Mouse (Mus musculus) neural tube, embryonic 14.5 days (tissue): ENCODE results near the gene Myo5c. TPM values are rescaled to one million over a fixed set of nuclear protein-coding genes. Genes with fewer than 3 reads are reported as not detected.

ENCODE experiments used
- ATAC-seq: fragments of 200-750 bp; cut with Nextera tagmentation; 2 replicates; pipeline ENCODE4 v1.8.0; 2017; ENCODE audit warnings: low read depth, mild to moderate bottlenecking, moderate TSS enrichment, moderate library complexity
- H3K27ac ChIP-seq: fragments of 300-500 bp; sonication (generic); 2 replicates; pipeline ENCODE4 v1.5.1; 2014; ENCODE audit warnings: low read depth, mild to moderate bottlenecking, control low read depth, low read length, moderate library complexity, mixed read lengths
- H3K27me3 ChIP-seq: fragments of 300-500 bp; sonication (generic); 2 replicates; pipeline ENCODE4 v1.6.1; 2014; ENCODE audit warnings: low read length; ENCODE audit not compliant: control insufficient read depth, insufficient read depth
- H3K36me3 ChIP-seq: fragments of 300-500 bp; sonication (generic); 2 replicates; pipeline ENCODE4 v1.6.1; 2014; ENCODE audit warnings: low read length, mixed read lengths; ENCODE audit not compliant: control insufficient read depth, insufficient read depth
- H3K4me1 ChIP-seq: fragments of 300-500 bp; sonication (generic); 2 replicates; pipeline ENCODE4 v1.6.1; 2014; ENCODE audit warnings: low read length; ENCODE audit not compliant: control insufficient read depth, insufficient read depth
- H3K4me2 ChIP-seq: fragments of 300-500 bp; sonication (generic); 2 replicates; pipeline ENCODE4 v1.6.1; 2014; ENCODE audit warnings: mild to moderate bottlenecking, low read depth, low read length, control low read depth
- H3K4me3 ChIP-seq: fragments of 300-500 bp; sonication (generic); 2 replicates; pipeline ENCODE4 v1.5.1; 2014; ENCODE audit warnings: low read depth, low read length, control low read depth, mixed read lengths
- H3K9ac ChIP-seq: fragments of 300-500 bp; sonication (generic); replicated peaks from 2 replicates; pipeline ENCODE4 v1.6.1; 2014; ENCODE audit warnings: low read depth, mild to moderate bottlenecking, control low read depth, low read length, mixed read lengths
- H3K9me3 ChIP-seq: fragments of 300-500 bp; sonication (generic); 2 replicates; pipeline ENCODE4 v1.6.1; 2016; ENCODE audit warnings: low read length; ENCODE audit not compliant: control insufficient read depth
- WGBS: fragments of 180-500 bp; shearing (Covaris S2); extraction: QIAGEN DNeasy Blood & Tissue Kit; methylation state at CpG from one replicate; pipeline ENCODE4 v1.1.7; 2014; 5-methylcytosine and 5-hydroxymethylcytosine counted together
- polyA plus RNA-seq: library from polyadenylated mRNA; unstranded; fragments of >200 nt; fragmentation: Nextera tagmentation; extraction: Ambion mirVana; gene quantifications from 2 replicates; pipeline ENCODE4 v1.2.1, GENCODE M21; 2014

Myo5c gene
- polyA plus RNA-seq, 1 experiment from 2014 or later: 0.84 TPM

DNA sequence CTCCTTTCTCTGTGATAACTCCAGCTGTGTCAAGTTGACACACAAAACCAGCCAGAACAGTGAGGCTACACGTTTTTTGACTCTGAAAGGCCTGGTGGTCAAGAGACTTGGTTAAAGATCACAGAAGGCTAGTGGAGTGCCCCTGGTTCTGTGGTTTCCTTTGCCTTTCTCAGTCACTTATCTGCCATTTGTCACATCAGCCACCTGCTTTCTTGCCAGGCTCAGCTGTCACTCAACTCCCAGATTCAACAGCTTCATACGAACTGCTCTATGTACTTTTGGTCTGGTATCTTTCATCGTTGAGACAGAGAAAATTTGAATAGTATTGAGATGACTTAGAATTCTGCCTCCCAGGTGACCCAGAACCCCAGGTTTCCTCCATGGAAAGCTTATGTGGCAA lies 21.9 kb downstream of the Myo5c start:
- Histone ChIP-seq H3K27ac (peak overlapping the region; percentile 56), H3K4me3 (no peak overlapping the region), H3K4me1 (peaks cover 6% of the 10 kb centered on the region), H3K4me2 (no peak overlapping the region), H3K9ac (no peak overlapping the region), H3K9me3 (no peaks in the 10 kb centered on the region), H3K27me3 (no peaks in the 10 kb centered on the region), H3K36me3 (no peaks in the 10 kb centered on the region)
- ATAC-seq: no peak
- WGBS: 63% methylated on average over 3 of the region's 3 CpGs

- Histone ChIP-seq H3K27ac (peak overlapping the region; percentile 56), H3K36me3 (no peaks in the 10 kb centered on the region), H3K9ac (0 out of 2 replicates have a peak overlapping the region, but pooled peaks have one; percentile 21), H3K4me1 (peaks cover 6% of the 10 kb centered on the region), H3K4me3 (no peak overlapping the region), H3K9me3 (no peaks in the 10 kb centered on the region), H3K4me2 (no peak overlapping the region), H3K27me3 (no peaks in the 10 kb centered on the region)
- 36% methylated on average over 13 of the region's 13 CpGs for WGBS
- ATAC-seq: peak; percentile 94
These were observed 22.6 kb downstream of the Myo5c start for GRCm38 (mm10) chr9:75254196-75254955.

DNA sequence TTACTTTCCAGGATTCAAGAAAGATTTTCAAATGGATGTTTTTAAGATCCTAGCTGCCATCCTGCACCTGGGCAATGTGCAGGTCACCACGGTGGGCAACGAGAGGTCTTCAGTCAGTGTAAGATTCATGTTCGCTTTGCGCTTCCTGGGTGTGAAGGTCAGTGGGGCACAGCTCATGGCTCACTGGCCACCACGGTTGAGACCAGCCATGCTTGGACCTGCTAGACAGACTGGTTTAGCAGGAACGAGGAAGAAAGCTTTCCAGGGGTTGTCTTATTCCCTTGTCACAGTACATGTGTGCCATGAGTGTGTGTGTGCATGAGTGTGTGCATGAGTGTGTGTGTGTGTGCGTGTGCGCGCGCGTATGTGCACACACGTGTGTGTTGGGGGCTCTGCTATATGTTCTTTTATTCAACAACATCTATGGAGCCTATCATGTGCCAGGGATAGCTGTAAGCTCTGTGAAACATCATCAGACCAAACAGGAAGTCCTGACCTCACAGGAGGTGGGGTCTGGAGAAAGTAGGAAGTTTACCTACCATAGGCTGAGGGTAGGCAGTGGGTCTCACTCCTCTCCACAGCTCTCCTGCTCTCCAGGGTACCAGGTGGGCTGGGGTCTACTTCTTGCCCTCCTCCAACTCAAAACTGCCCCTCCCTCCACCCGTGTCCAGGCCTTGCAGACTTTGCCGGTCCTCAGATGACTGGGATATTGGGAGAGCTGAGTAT lies 24.2 kb downstream of the Myo5c start:
- Histone ChIP-seq H3K9me3 (no peaks in the 10 kb centered on the region), H3K4me1 (peaks cover 8% of the 10 kb centered on the region), H3K4me3 (no peak overlapping the region), H3K27me3 (no peaks in the 10 kb centered on the region), H3K27ac (no peak overlapping the region), H3K36me3 (no peaks in the 10 kb centered on the region), H3K9ac (no peak overlapping the region), H3K4me2 (no peak overlapping the region)
- ATAC-seq: no peak
- 92% methylated on average over 14 of the region's 14 CpGs for WGBS

DNA sequence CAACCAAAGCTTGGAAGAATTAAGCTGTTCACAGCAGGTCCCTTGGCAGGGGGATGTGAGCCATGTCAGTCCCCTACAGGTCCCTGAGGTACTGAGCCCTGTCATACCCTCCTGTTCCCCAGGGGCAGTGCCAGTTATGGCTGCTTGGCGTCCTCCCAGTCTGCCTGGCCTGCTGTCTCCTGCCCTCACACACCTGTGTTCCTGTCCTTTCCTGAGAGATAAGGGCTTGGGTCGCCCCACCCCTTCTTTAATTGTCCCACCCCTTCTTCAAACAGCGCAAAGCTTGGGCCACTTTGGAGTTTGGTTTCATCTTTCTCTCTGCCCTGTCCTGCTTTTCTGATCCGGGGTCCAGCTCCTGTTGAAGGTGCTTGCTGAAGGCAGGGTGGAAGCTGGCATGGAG lies 27.0 kb downstream of the Myo5c start:
- no peaks in the 10 kb centered on the region for H3K27me3 ChIP-seq
- H3K4me3 ChIP-seq: no peak overlapping the region
- no peak overlapping the region for H3K27ac ChIP-seq
- H3K9me3 ChIP-seq: no peaks in the 10 kb centered on the region
- peaks cover 15% of the 10 kb centered on the region for H3K4me1 ChIP-seq
- H3K36me3 ChIP-seq: no peaks in the 10 kb centered on the region
- 81% methylated on average over 4 of the region's 4 CpGs for WGBS
- no peak for ATAC-seq
- no peak overlapping the region for H3K4me2 ChIP-seq
- no peak overlapping the region for H3K9ac ChIP-seq

DNA sequence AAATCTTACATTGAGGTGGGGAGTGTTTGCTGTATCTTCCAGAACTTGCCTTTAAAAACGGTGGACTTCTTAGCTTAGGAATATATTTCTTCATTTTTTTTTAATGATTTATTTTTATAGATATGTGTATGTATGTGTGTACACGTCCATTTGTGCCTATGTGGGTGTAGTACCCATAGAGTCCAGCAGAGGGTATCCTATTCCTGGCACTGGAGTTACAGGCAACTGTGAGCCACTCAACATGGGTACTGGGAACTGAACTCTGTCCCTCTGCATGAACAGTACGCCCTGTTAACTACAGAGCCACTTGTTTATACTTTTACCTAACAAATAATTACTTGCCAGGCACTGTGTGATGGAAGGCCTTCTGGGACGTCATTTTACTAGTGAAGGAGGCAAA lies 27.8 kb downstream of the Myo5c start:
- peaks cover 11% of the 10 kb centered on the region for H3K4me1 ChIP-seq
- no peak overlapping the region for H3K4me3 ChIP-seq
- no peak overlapping the region for H3K27ac ChIP-seq
- no peak overlapping the region for H3K4me2 ChIP-seq
- ATAC-seq: no peak
- WGBS: 90% methylated on average over 4 of the region's 4 CpGs
- no peaks in the 10 kb centered on the region for H3K27me3 ChIP-seq
- H3K36me3 ChIP-seq: no peaks in the 10 kb centered on the region
- no peak overlapping the region for H3K9ac ChIP-seq
- no peaks in the 10 kb centered on the region for H3K9me3 ChIP-seq

DNA sequence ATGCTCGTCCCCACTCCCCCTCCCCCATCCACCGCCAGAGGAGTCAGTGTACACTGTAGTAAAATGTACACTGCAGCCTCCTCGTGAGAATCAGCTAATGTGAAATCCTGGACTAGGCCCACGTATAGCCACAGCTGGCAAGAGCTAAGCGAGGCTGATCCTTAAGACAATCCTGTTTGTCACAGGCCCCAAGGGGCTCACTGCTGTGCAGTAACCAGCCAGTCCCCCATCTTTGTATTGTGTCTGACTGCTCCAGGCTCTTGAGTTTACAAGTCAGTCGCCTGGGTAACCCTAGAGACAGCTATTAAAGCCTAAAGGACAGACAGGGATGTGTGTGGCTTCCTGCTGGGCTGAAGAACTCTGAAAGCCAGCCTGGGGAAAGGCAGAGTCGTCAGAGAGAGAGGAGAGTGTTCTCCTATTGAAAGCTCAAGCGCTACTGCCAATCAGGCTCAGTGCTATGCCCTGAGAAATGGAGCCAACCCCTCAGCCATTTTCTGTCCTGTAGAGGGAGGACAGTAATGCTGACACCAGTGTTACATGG lies 29.6 kb downstream of the Myo5c start:
- no peak overlapping the region for H3K9ac ChIP-seq
- peak; percentile 89 for ATAC-seq
- H3K36me3 ChIP-seq: no peaks in the 10 kb centered on the region
- no peak overlapping the region for H3K4me3 ChIP-seq
- H3K27ac ChIP-seq: peak overlapping the region; percentile 77
- H3K9me3 ChIP-seq: no peaks in the 10 kb centered on the region
- 1% methylated on average over 8 of the region's 8 CpGs for WGBS
- H3K4me1 ChIP-seq: peaks cover 11% of the 10 kb centered on the region
- no peak overlapping the region for H3K4me2 ChIP-seq
- no peaks in the 10 kb centered on the region for H3K27me3 ChIP-seq

DNA sequence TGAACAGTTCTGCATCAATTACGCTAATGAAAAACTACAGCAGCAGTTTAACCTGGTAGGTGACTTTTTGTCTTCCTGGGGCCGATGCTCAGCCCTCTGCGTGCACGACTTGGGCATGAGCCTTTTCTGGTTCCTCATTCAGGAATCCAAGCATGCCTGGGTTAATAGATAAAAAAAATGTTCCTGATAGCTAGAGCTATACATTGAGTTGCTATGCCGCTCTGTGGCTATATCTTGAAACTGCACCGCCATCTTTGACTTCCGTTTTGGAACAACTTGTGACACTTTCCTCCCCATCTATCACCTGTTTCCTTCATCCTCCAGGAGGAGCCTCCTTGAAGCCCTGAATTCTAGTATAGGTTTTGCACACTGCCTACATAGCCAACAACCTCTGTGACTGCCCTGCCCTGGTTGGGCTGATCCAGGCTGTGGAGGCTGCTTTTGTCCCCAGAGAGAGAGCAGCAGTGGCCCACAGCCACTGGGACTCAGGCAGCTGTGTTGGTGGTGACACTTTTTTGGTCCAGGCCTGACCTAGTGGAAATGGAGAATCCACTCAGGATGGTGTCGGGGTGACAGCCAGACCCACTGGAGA lies 30.5 kb downstream of the Myo5c start:
- no peak for ATAC-seq
- H3K4me2 ChIP-seq: no peak overlapping the region
- 79% methylated on average over 8 of the region's 8 CpGs for WGBS
- H3K27ac ChIP-seq: no peak overlapping the region; the same call in 1 of the 2 replicates
- H3K9ac ChIP-seq: no peak overlapping the region
- no peak overlapping the region for H3K4me3 ChIP-seq
- H3K9me3 ChIP-seq: no peaks in the 10 kb centered on the region
- H3K4me1 ChIP-seq: peaks cover 11% of the 10 kb centered on the region
- H3K36me3 ChIP-seq: no peaks in the 10 kb centered on the region
- no peaks in the 10 kb centered on the region for H3K27me3 ChIP-seq

DNA sequence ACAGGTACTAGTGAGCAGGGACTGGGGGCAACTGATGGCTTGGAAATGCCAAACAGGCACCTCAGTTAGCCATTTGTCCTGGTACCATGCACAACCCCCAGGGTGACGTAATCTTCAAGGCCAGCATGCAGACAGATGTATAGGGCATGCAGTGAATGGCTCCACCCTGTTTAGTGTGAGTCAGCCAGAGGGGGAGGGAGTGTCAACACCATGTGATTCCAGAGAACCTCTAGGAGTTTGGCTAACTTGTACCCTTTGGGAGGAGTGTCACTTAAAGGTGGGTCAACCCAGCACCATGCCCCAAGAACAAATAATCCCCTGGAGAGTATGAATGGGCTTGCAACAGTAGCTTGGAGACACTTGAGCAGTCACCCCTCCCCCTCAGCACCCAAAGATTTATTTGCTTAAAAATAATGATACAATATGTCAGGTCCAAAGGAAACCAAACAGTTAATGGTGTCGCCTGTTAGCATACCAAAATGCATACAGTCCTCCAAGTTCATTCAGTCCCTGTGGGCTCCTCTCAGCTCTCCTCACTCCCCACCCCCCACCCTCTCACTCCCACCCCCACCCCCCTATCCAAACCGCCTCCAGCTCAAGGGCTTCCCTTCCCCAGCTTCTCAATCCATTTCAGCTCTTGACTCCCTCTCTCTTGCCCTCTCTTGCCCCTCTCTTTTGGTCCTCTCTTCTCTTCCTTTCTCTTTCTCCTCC lies 32.3 kb downstream of the Myo5c start:
- 55% methylated on average over 3 of the region's 3 CpGs for WGBS
- Histone ChIP-seq H3K27ac (no peak overlapping the region), H3K4me1 (peaks cover 11% of the 10 kb centered on the region), H3K9ac (no peak overlapping the region), H3K4me2 (no peak overlapping the region), H3K27me3 (no peaks in the 10 kb centered on the region), H3K4me3 (no peak overlapping the region), H3K9me3 (no peaks in the 10 kb centered on the region), H3K36me3 (no peaks in the 10 kb centered on the region)
- no peak for ATAC-seq
